Mouse (Mus musculus) regulatory T cell (primary cell): ENCODE data around the gene Cog8.

Source experiments
- in situ Hi-C: fragments of 300-600 bp; cut with MboI, MseI; formaldehyde crosslinking; loops from one replicate; pipeline ENCODE4 v1.15.1; 2025; ENCODE audit warnings: high pct_unique_total_duplicates

Gene Cog8

DNA sequence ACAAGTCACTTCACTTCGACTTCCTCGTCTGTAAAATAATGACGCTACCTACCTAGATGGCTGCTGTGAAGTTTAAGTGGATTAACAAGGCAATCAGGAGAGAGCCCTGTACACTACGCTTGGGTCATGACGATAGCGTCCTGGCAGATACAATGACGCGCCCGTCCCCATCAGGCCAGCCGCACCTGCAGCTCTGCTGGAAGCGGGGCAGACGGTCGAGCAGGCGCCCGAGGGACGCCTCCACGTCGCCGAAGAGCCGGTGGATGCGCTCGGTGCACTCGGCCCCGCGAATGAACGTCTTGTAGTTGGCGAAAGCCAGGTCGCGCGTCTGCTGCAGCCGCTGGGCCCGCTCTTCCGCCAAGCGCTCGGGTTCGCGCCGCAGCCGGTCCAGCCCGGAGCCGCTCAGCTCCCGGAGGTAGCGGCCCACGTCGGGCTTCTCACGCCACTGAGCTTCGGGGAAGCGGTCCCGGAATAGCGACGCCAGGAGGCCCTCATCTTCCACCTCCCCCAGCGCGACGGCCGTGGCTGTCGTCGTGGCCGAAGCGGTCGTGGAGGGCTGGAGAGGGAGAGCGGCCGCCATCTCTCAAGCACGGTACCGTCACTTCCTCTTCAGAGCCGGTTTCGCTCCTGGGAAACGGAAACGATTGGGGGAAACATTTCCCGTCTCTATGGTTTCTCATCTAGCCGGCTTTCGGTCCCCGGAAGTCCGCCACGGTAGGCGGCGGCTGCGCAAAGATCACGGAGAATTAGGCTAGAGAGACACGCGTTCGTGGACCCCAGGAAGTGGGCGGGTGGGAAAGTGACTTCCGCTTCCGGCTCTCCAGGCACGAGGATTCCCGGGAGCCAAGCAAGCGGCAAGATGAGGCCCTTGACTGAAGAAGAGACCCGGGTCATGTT is at the start of gene Cog8, which contains the start of gene Nip7:
Gene Cog8, minus strand, starts transcription at position 614 of the 897 bp plus-strand sequence.
Gene Nip7, plus strand, starts transcription at position 802 of the 897 bp plus-strand sequence.
- in situ Hi-C loops = no loop called here

DNA sequence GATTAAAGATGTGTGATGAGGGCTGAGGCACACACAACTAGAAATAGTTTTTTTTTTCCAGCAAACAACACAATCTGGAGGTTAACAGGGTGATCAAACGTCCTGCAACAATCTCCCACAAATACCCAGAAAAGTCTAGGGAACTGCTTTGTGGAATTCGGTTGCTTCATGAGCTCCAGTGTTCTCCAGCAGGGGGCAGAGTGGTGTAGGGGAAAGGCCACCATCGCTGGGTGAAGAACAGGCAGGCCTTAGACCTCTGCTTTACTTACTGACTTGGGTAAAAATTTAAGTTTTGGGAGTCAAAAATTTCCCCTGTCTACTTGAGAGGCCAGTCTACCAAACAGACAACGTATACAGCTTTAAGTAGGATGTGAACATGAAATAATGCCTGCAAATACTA is 48.1 kb upstream of the Cog8 start:
- in situ Hi-C loops = no loop called here

DNA sequence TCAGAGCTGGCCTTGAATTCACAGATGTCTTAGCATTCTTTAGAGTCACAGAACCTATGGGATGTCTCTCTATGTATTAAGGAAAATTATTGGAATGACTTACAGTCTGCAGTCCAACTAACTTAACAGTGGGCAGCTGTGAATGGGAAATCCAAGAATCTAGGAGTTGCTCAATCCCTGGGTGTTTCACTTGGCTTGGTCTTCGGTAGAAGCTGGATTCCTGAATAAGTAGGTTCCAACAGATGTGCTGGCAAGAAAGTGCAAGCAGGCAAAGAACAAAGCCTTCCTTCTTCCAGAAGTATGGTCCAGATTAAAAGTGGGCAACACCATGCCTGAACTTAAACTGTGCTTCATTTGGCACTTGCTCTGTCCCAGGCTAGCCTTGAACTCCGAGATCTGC is 44.1 kb upstream of the Cog8 start:
- in situ Hi-C loops = no loop called here

DNA sequence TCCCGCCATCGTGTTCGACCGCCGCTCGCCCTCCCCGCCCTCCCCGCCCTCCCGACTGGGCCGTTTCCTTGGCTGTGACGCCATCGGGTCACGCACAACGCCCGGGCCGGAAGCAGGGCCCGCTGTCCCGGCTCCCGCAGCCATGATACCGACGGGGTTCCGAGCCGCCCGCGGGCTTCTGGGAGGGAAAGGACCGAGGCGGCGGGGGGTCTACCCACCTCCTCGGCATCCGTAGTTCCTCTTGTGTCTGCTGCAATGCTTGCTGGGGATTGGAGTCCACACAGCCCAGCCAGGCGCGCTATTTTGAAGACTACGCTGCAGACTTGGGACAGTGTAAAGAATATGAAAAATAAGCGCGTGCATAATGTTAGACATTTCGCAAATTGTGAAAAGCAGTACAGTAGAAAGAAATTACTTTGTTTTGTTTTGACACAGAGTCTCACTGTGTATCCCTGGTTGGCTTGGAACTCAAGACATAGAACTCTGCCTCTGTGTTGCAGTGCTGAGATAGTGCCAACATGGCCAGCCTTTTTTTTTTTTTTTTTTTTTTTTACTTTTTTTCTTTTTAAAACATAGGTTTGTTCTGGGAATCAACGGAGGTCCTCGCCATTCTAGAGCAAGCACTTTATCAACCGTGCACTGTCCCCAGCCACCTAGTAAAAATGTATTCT is 40.0 kb upstream of the Cog8 start, which contains the start of gene Terf2:
Gene Terf2, minus strand, starts transcription at position 182 of the 671 bp plus-strand sequence.
- in situ Hi-C loops = loop anchor here (5.0 kb wide), 1 partner anchor 44 kb away; no protein-coding TSS in a partner anchor

DNA sequence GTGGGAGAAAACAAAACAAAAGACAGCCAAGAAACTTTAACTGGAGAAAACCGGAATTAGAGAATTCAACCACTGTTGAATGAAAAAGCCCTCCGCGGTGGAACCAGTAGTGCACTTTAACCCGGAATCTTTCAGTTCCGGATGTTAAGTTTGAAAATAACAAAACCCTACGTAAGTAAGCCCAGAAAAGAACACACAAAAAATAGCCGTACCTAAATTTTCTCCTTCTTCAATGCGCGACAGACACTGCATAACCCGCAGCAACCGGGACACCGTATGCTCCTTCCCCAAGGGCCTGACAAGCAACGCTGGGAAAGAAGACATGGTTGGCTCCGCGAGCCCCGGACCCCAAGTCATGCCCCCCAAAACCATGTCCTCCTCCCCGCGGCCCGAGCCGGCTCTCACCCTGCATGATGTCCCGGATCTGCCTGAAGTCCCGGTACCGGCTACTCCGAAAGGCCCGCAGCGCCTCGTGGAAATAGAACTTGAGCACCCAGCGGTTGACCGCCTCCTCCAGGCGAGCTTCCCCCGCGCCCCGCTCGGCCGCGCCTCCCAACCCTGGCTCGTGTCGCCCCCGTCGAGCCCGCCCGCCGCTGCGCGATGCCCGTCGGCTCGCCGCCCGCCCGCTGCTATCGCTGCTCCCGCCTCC is 39.4 kb upstream of the Cog8 start:
- in situ Hi-C loops = loop anchor here (5.0 kb wide), 1 partner anchor 44 kb away; no protein-coding TSS in a partner anchor

DNA sequence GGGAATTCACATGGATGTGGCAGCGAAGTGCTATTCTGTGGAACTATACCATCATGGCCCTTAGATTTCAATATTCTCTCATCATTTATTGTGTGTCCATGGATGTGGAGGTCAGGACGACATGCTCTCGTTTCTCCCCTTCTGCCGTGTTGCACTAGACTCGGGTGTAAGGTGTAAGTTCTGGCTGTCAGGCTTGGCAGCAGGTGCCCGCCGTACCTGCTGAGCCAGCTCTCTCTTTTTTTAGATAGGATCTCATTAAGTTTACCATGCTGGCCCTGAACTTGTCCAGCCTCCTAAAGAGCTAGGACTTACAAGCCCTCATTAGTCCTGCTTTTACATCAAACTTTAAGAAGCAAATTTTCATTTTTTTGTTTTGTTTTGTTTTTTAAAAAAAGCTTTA is 34.0 kb upstream of the Cog8 start:
- in situ Hi-C loops = no loop called here

DNA sequence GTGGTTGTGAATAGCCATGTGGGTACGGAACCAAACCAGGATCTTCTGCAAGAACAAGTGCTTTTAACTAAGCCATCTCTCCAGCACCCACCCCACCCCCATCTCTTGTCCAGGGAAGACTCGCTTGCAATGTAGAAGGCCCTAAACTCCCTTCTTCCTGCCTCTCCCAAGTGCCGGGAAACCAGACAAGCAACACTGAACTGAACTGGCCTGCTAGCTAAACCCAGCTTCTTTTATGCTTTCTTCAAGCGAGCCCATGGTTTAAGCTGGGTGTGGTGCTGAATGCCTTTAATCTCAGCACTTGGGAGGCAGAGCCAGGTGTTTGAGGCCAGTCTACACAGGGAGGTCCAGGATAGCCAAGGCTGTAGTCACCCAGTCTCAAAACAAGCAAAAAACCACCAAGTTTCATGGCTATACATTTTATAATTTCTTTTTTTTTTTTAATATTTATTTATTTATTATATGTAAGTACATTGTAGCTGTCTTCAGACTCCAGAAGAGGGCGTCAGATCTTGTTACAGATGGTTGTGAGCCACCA is 32.1 kb upstream of the Cog8 start:
- in situ Hi-C loops = no loop called here

DNA sequence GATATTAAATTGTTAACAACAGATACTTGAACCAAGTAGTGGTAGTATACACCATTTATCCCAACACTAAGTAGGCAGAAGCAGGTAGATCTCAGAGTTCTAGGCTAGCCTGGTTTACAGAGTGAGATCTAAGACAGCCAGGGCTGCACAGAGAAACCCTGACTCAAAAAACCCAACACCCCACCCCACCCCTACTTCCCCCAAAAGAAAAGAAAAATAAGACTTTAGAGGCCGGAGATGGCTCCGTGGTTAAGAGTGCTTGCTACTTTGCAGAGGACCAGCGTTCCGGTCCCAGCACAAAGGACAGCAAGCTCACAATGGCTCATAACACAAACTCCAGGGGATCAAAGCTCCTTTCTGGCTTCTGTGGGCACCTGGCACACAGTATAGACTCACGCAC is 29.5 kb upstream of the Cog8 start:
- in situ Hi-C loops = no loop called here

DNA sequence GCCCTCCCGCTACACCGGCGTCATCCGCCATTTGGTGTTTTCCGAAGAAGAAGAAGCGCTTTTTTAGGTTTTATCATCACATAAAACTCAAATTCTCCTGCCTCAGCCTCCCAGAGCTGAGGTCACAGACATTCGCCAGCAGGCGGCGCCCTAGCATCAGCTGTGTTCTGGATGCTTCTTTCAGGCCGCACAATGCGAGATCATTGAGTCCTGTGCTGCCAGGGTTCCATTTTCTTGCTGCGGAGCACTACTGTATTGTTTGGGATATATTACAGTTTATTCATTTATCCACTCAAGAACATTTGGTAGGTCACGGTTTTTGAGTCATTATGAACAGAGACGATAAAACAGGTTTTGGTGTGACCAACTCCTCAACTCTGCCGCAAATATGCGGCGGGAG is 28.9 kb upstream of the Cog8 start:
- in situ Hi-C loops = no loop called here

DNA sequence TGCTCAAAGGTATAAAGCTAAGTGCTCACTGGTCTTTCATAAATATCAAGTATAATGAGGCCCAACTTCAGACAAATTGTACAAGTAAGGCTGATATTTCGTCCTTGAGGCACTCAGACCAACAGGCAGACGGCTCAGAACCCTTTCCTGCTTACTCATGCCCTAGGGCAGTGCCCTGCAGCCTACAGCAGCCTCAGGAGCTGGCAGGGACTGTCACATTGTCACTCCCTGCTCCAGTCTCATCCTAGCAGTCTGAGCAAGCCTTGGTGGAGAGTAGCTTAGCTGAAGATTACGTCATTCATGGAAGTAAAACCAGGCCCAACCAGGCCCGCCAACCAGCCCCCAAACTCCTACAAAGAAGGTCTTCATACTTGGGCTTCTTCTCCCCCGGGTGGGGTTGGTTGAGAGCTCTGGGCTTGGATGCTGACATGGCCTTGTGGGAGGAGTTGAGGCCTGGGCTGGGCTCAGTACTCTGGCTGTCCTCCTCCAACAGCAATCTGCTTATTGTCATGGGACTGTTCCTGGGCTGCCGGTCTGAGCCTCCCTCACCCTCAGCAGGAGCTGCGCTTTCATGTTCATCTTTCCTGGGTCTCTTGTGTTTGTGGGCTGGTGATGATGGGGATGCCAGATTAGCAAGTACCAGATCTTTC is 19.9 kb upstream of the Cog8 start:
- in situ Hi-C loops = no loop called here

DNA sequence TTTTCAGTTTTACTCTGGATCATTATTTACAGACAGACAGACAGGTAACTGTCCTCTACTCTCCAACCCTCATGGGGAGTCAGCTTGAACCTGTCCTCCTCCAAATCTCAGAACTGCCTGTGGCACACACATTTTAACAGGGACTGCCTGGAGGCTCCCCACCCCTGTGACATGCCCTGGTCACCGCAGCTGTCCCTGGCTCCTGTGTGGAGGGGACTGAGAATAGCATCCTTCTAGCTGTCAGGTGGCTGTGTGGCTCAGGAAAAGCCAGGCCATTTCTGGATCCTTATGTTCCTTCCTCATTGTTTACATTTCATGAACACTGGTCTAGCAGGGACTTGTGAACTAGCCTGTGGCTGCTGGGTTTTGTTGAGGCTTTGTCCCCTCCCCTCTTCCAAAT is 17.6 kb upstream of the Cog8 start:
- in situ Hi-C loops = no loop called here

DNA sequence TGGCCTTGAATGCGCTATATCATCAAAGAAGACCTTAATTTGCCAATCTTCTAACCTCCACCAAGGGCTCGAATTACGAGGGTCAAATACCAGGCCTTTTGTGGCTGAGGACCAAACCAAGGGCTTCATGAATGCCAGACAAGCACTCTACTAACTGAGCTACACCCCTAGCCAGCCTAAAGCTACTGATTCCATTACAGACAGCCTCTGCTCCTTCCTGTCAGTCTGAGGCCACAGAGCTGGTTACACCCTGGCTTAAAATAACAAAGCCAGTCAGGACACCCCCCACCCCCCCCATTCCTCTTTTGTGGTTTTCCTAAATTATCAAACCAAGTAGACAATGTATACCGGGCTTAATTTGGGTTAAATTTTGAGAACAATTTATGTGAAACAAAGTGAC is 17.2 kb upstream of the Cog8 start:
- in situ Hi-C loops = no loop called here

DNA sequence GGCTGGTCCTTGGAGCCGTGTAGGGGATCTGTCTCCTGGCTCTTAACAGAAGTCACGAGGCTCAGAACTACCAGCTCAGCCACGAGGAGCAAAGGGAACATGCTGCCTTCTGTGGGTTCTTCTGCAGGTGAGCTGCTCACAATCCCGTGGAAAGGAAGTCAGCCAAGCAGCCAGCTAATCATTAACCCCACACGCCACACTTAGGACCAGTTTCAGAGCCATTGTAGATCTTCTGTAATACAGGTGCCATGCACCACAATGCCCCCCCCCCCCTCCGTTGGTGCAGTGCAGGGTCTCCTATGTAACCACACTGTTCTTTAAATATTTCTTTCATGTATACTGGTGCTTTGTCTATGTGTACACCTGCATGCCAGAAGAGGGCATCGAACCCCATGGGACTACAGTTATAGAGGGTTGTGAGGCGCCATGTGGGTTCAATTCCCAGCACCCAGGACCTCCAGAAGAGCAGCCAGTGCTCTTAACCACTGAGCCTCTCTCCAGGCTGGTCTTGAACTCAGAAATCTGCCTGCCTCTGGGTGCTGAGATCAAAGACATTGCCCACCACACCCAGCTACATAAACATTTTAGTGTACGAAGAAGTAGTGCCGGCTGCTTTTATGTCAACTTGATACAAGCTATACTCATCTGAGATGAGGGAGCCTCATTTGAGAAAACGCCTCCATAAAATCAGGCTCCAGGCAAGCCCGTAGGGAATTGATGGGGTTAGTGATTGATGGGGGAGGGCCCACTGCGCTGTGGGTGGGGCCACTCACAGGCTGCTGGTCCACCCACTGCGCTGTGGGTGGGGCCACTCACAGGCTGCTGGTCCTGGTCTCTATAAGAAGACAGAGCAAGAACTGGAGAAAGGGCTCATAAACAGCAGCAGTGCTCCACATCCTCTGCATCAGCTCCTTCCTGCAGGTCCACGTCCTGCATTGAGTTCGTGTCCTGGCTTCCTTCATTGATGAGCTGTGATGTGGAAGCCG is 9.3 kb upstream of the Cog8 start, which contains the start of gene Tmed6:
Gene Tmed6, minus strand, starts transcription at position 134 of the 986 bp plus-strand sequence.
- in situ Hi-C loops = no loop called here

DNA sequence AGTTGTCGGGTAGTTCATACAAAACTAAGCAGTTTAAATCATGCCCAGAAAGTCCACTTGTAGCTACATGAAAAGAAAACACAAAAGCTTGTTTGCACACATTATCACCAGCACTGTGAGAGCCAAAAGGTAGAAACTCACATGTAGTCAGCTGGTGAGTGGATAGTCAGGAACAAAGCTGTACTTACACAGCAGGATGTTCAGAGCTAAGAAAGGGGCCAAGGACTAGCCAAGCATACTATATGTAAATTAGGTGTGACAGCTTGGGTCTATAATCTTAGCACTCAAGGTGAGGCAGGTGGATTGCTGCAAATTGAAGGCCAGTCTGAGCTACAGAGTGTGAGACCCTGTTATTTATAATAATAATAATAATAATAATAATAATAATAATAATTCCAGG is 6.1 kb upstream of the Cog8 start:
- in situ Hi-C loops = no loop called here

DNA sequence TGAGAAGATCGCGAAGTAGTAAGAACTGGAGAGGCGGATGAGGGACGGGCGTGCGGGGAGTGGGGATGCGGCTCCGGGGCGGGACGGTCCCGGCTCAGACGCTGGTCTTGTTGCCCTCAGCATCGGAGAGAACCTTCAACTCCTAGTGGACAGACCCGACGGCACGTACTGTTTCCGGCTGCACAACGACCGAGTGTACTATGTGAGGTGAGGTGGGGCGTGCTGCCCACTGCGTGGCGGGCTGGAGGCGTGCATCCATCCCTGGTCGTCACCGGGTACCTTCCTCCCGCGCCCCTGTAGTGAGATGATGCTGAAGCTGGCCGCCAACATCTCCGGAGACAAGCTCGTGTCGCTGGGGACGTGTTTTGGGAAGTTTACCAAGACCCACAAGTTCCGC is 482 bp upstream of the Cog8 start:
- in situ Hi-C loops = no loop called here

DNA sequence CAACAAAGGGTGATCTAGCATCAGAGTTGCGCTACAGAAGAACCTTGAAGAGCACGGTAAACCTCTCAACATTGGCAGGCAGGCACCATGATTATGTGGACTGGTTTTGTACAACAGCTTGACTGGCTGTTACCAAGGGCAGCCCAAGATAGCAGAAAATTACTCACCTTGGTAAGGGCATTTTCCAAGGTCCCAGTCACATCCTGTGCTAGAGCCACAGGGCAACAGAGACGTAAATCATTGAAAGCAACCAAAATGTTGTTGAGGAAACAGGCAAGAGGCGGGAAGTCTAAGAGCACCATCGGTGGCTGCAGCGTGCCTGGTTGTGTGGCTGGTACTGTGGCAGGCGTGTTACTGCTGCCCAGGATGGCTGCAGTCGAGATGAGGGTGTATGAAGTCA is 4.4 kb downstream of the Cog8 start:
- in situ Hi-C loops = loop anchor here (5.0 kb wide), 1 partner anchor 45 kb away; the partner anchor contains the start of gene Terf2

DNA sequence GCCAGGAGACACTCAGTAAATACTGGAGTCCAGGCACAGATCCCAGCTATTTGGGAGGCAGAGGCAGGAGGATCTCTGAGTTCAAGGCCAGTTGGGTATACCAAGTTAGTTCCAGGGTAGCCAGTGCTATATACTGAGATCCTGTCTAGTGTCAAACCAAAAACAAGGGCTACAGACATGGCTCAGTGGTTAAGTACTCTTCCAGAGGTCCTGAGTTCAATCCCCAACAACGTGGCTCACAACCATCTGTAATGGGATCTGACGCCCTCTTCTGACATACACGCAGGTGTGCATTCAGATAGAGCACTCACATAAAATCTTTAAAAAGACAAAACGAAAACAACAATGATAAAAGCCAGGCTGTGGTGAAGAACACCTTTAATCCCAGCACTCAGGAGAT is 7.0 kb downstream of the Cog8 start:
- in situ Hi-C loops = loop anchor here (10.0 kb wide), 1 partner anchor 815 kb away; no protein-coding TSS in a partner anchor

DNA sequence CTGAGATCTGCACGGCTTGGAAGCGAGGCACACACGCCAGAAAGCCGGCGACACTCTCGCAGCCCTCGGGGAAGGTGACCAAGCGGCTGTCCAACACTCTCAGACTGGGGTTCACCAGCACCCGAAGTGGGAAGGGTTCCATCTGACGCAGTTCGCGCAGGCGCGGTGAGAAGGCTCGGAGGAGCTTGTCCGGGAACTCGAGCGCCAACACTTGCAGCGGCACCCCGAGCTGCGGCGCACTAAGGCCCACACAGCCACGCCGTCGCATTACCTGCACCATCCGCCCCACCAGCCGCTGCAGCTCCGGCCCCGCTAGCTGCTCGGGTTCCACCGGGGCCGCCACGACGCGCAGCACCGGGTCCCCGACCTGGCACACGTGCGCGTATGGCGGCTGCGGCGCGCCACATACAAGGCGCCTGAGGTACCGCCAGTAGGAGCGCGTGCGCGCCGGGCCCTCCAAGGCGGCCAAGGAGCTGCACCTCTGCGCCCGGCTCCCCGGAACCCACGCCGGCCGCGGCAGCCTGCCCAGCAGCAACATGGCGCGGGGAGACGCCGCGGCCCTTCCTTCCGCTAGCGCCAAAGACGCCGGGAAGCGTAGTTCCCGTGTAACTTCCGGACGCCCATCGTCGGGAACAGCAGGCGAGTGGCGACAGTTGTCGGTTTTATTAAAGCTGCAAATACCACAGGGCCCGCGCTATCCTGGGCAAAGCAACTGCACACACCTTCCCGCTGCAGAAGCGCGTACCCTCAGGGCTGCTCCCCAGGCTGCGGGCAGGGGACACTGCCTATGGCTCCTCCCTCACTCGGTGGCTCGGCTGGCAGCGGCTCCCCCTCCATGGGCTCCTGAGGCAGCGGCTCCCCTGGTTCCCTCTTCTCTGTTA is 8.2 kb downstream of the Cog8 start, which contains the start of gene Pdf:
Gene Pdf, minus strand, starts transcription at position 554 of the 881 bp plus-strand sequence.
- in situ Hi-C loops = loop anchor here (10.0 kb wide), 1 partner anchor 814 kb away; no protein-coding TSS in a partner anchor

DNA sequence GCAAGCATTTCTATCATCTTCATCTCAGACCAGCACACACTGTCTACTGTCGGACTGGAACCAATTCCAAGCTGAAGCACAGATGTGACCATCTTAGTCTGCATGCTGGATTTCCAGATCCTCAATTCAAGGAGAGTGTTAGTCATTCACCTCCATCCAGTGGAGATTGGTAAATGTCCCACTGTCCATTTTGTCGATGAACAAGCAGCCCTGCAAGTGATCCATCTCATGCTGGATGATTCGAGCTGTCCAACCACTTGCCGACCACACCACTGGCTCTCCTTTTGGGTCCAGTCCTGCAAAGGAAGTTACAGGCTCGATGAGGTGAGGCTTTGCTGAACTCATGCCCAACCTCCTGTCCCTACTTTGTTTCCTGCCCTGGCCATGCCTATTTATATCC is 9.5 kb downstream of the Cog8 start:
- in situ Hi-C loops = loop anchor here (10.0 kb wide), 1 partner anchor 812 kb away; no protein-coding TSS in a partner anchor
